Mouse (Mus musculus): Measurements from ENCODE around the gene Dhrs1. TPM values are rescaled to one million over a fixed set of nuclear protein-coding genes. Genes with fewer than 3 reads are reported as not detected.

Gene Dhrs1
- polyA plus RNA-seq (2012; rRNA removed): 62.7 and 86.6 TPM in 2 replicates

GRCm38 (mm10) chr14:55745180-55745860 lies at the start of gene Dhrs1, which contains the start of gene Nop9:
TSS of gene Dhrs1 (minus strand) at chr14:55745690.
TSS of gene Nop9 (plus strand) at chr14:55745693.
- Histone ChIP-seq H3K4me1 (ENCODE audit: control insufficient read depth, insufficient read depth, insufficient read length) (peaks cover 9% of the 10 kb centered on the region; the same call in 1 of the 2 replicates), H3K27me3 (ENCODE audit: control insufficient read depth, insufficient read depth, low read length) (no peaks in the 10 kb centered on the region), H3K36me3 (ENCODE audit: control insufficient read depth, insufficient read depth, low read length) (peaks cover 9% of the 10 kb centered on the region; the same call in 1 of the 2 replicates), H3K27ac (ENCODE audit: insufficient read depth, low read length) (peak within 1 kb of the TSS; percentile 31; the same call in 1 of the 2 replicates), H3K4me3 (ENCODE audit: extremely low read depth, insufficient read depth, insufficient read length) (peak within 1 kb of the TSS; percentile 80)
- TF ChIP-seq POLR2A (IDR thresholded peaks at IDR 0.05; ENCODE audit: low read depth, low read length) (no peak; the same call in none of the 2 replicates), CTCF (IDR thresholded peaks at IDR 0.05; ENCODE audit: extremely low read depth, insufficient read depth, insufficient read length, insufficient replicate concordance) (no peak)
- 2% methylated on average over 48 of the region's 48 CpGs for whole genome bisulfite sequencing
- DNase-seq (ENCODE audit: low read depth in 1 of 2, low spot score in 2 of 2): peak; percentile 59 to 84

DNA sequence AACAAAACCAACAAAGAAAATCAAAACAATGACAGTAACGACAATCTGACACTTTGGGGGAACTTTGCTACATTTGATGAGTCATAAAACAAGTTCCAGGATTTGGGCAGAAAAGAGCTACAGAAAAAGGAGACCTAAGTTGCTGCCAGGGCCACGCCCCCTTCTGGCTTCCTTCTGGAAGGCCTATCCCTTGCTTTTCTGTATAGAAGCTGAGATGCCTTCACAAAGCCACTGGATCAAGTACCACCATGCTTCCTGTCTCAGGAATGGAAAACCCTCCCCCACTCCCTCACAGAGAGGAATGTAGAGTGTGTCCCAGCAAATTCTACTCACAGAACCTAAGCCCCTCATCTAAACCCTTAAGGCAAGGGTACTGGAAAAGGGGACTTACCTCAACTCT lies 48.5 kb upstream of the Dhrs1 start:
- H3K4me3 ChIP-seq (ENCODE audit: extremely low read depth, insufficient read depth, insufficient read length): no peak overlapping the region
- DNase-seq (ENCODE audit: low read depth in 1 of 2, low spot score in 2 of 2): no peak
- H3K27me3 ChIP-seq (ENCODE audit: control insufficient read depth, insufficient read depth, low read length): no peaks in the 10 kb centered on the region
- WGBS: 69% methylated on average over 2 of the region's 2 CpGs
- no peaks in the 10 kb centered on the region for H3K4me1 ChIP-seq (ENCODE audit: control insufficient read depth, insufficient read depth, insufficient read length)
- TF ChIP-seq CTCF (IDR thresholded peaks at IDR 0.05; ENCODE audit: extremely low read depth, insufficient read depth, insufficient read length, insufficient replicate concordance) (no peak), POLR2A (IDR thresholded peaks at IDR 0.05; ENCODE audit: low read depth, low read length) (no peak)
- H3K27ac ChIP-seq (ENCODE audit: insufficient read depth, low read length): no peak overlapping the region
- no peaks in the 10 kb centered on the region for H3K36me3 ChIP-seq (ENCODE audit: control insufficient read depth, insufficient read depth, low read length)

- TF ChIP-seq CTCF (IDR thresholded peaks at IDR 0.05; ENCODE audit: extremely low read depth, insufficient read depth, insufficient read length, insufficient replicate concordance) (no peak), POLR2A (IDR thresholded peaks at IDR 0.05; ENCODE audit: low read depth, low read length) (no peak)
- H3K27ac ChIP-seq (ENCODE audit: insufficient read depth, low read length): no peak overlapping the region
- no peak for DNase-seq (ENCODE audit: low read depth in 1 of 2, low spot score in 2 of 2)
- no peaks in the 10 kb centered on the region for H3K4me1 ChIP-seq (ENCODE audit: control insufficient read depth, insufficient read depth, insufficient read length)
- H3K36me3 ChIP-seq (ENCODE audit: control insufficient read depth, insufficient read depth, low read length): no peaks in the 10 kb centered on the region
- 68% methylated on average over 2 of the region's 2 CpGs for WGBS
- H3K4me3 ChIP-seq (ENCODE audit: extremely low read depth, insufficient read depth, insufficient read length): no peak overlapping the region
- H3K27me3 ChIP-seq (ENCODE audit: control insufficient read depth, insufficient read depth, low read length): no peaks in the 10 kb centered on the region
Measured at GRCm38 (mm10) chr14:55793461-55793860, 48.0 kb upstream of the Dhrs1 start.

DNA sequence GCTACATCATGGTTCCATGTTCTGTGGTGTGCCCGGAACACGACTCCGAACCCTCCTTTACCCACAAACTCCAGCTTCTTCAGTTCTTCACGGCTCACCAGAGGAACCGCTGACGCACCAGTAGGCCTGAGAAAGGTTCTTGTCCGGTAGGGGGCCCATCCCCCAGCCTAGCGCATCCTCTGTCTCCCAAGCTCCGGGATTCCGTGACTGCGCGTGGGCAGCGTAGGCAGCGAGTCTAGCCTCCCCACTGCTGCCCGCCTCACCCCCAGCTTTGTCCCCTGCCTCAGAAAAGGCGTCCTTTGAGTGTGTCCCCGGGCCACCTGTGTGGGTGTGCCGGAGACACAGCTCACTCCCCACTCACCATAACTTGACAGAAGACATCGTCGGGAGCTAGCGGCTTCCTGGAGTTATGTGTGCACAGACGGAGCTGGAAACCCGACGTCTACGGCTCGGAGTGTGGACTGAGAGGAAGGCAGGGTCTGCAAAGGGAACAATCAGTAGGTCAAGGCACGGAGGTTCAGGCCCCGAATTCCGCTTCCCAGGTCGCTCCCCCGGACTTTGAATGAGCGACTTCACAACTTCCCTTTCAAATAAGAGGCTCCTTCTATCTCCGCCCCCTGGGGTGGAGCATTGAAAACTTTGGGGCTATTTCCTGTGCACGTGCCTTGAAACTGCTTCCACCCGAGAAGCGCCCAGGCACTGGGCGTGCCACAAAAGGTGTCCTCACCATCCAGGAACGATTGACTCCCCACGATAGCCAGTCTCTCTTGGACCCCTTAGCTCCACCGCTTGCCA lies 43.0 kb upstream of the Dhrs1 start, which contains the start of gene Ripk3:
Ripk3 (minus strand) TSS at position 610 of the 795 bp plus-strand sequence.
- H3K27ac ChIP-seq (ENCODE audit: insufficient read depth, low read length): peak within 1 kb of the TSS; percentile 30; the same call in 1 of the 2 replicates
- no peaks in the 10 kb centered on the region for H3K27me3 ChIP-seq (ENCODE audit: control insufficient read depth, insufficient read depth, low read length)
- H3K36me3 ChIP-seq (ENCODE audit: control insufficient read depth, insufficient read depth, low read length): peaks cover 2% of the 10 kb centered on the region
- 2% methylated on average over 40 of the region's 40 CpGs for WGBS
- peaks cover 5% of the 10 kb centered on the region; the same call in 1 of the 2 replicates for H3K4me1 ChIP-seq (ENCODE audit: control insufficient read depth, insufficient read depth, insufficient read length)
- peak within 1 kb of the TSS; percentile 64 for H3K4me3 ChIP-seq (ENCODE audit: extremely low read depth, insufficient read depth, insufficient read length)
- peak; percentile 63 to 68 for DNase-seq (ENCODE audit: low read depth in 1 of 2, low spot score in 2 of 2)
- TF ChIP-seq CTCF (IDR thresholded peaks at IDR 0.05; ENCODE audit: extremely low read depth, insufficient read depth, insufficient read length, insufficient replicate concordance) (no peak), POLR2A (IDR thresholded peaks at IDR 0.05; ENCODE audit: low read depth, low read length) (0 out of 2 replicates have a peak, but pooled peaks have one; percentile 14)

DNA sequence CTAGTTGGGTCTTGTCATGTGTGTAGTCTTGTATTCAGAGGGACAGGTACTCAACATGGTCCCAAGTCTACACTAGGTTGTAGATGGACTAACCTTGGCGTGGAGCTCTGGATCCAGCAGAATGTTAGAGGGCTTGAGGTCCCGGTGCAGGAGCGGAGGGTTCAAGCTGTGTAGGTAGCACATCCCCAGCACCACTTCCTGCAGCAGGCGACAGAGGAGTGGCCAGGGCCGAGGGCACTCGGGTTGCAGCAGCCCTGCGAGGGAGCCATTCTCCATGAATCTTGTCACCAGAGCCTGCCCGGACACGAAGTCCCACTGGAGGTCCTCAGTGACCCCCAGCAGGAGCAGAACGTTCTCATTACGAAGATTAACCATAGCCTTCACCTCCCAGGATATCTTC lies 42.2 kb upstream of the Dhrs1 start:
- H3K27me3 ChIP-seq (ENCODE audit: control insufficient read depth, insufficient read depth, low read length): no peaks in the 10 kb centered on the region
- no peak overlapping the region for H3K27ac ChIP-seq (ENCODE audit: insufficient read depth, low read length)
- TF ChIP-seq CTCF (IDR thresholded peaks at IDR 0.05; ENCODE audit: extremely low read depth, insufficient read depth, insufficient read length, insufficient replicate concordance) (no peak), POLR2A (IDR thresholded peaks at IDR 0.05; ENCODE audit: low read depth, low read length) (no peak)

GRCm38 (mm10) chr14:55785195-55785594 lies 39.7 kb upstream of the Dhrs1 start:
- no peaks in the 10 kb centered on the region for H3K27me3 ChIP-seq (ENCODE audit: control insufficient read depth, insufficient read depth, low read length)
- peaks cover 2% of the 10 kb centered on the region for H3K36me3 ChIP-seq (ENCODE audit: control insufficient read depth, insufficient read depth, low read length)
- TF ChIP-seq CTCF (IDR thresholded peaks at IDR 0.05; ENCODE audit: extremely low read depth, insufficient read depth, insufficient read length, insufficient replicate concordance): no peak
- TF ChIP-seq POLR2A (IDR thresholded peaks at IDR 0.05; ENCODE audit: low read depth, low read length): no peak
- DNase-seq (ENCODE audit: low read depth in 1 of 2, low spot score in 2 of 2): no peak
- H3K4me3 ChIP-seq (ENCODE audit: extremely low read depth, insufficient read depth, insufficient read length): no peak overlapping the region
- H3K27ac ChIP-seq (ENCODE audit: insufficient read depth, low read length): no peak overlapping the region
- peaks cover 5% of the 10 kb centered on the region; the same call in 1 of the 2 replicates for H3K4me1 ChIP-seq (ENCODE audit: control insufficient read depth, insufficient read depth, insufficient read length)
- 76% methylated on average over 6 of the region's 6 CpGs for WGBS

More for the DNA sequence above, 42.2 kb upstream of the Dhrs1 start:
- Histone ChIP-seq H3K36me3 (ENCODE audit: control insufficient read depth, insufficient read depth, low read length) (peaks cover 2% of the 10 kb centered on the region), H3K4me3 (ENCODE audit: extremely low read depth, insufficient read depth, insufficient read length) (peak overlapping the region; percentile 64; the same call in 1 of the 2 replicates), H3K4me1 (ENCODE audit: control insufficient read depth, insufficient read depth, insufficient read length) (peaks cover 5% of the 10 kb centered on the region; the same call in 1 of the 2 replicates)
- no peak for DNase-seq (ENCODE audit: low read depth in 1 of 2, low spot score in 2 of 2)
- WGBS: 50% methylated on average over 11 of the region's 11 CpGs
